Mouse (Mus musculus): ENCODE data around the gene Kmt2d. TPM values are rescaled to one million over a fixed set of nuclear protein-coding genes. Genes with fewer than 3 reads are reported as not detected.
"Not testable (repeated sequence)": the region's sequence is repeated elsewhere in the genome, so short reads cannot be mapped to it uniquely, and the experiment has no call there.

Gene Kmt2d
- 13.6 and 16.0 TPM in 2 replicates for polyA plus RNA-seq (2014; fragmentation: Nextera tagmentation; extraction: Ambion mirVana)

DNA sequence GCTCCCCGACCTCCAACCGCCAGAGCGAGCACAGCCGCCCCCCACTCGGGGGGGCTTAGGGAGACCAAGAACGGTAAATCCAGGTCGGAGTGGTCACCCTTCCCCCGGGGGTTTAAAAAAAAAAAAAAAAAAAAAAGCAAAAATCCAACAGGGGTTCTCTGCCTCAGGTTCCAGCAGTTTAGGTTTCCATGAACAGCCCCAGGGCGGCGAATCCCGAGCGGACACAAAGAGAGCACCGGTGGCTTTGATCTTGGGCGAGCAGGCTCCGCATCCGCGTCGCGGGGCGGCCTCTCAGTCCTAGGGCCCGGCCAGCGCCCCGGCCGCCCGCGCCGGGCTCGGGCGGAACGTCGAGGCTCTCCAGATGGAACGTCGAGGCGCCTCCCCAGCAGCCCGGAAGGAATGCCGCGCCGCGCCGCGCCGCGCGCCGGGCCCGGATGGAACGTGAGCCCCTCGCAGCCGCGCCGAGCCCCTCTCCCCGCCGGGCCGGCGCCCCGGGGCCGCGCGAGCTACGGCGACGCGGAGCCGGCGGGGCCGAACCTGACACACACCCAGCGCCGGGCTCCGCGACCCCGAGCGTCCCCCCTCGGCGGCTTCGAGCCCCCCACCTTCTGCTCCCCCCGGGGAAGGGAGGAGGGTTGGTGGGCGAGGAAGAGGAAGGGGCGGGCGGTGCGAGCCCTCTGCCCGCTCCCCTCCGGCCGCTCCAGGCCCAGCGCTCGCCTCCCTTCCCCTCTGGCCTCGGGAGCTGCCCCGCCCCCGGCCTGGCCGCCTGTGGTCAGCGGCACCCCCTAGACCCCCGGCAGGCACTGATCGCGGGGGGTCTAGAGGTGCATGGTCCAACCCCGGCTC, at the start of gene Kmt2d:
Gene Kmt2d (minus strand): TSS at position 135 of the 846 bp plus-strand sequence.
- DNase-seq, result peak; percentile 73
- ATAC-seq (ENCODE audit: low FRiP score, low TSS enrichment), result peak; percentile 31
- Histone ChIP-seq H3K36me3 (ENCODE audit: control insufficient read depth, insufficient read depth, low read length) (peaks cover 3% of the 10 kb centered on the region), H3K27me3 (ENCODE audit: control insufficient read depth, insufficient read depth, low read length) (no peaks in the 10 kb centered on the region), H3K4me2 (ENCODE audit: low read length) (peak within 1 kb of the TSS; percentile 100), H3K27ac (replicated peaks; ENCODE audit: low read depth, low read length) (peak within 1 kb of the TSS; percentile 99), H3K9ac (replicated peaks; ENCODE audit: low read length) (peak within 1 kb of the TSS; percentile 94), H3K4me3 (replicated peaks; ENCODE audit: low read depth, low read length) (peak within 1 kb of the TSS; percentile 97), H3K9me3 (ENCODE audit: control insufficient read depth, low read length) (no peaks in the 10 kb centered on the region), H3K4me1 (ENCODE audit: control insufficient read depth, insufficient read depth, low read length) (peaks cover 34% of the 10 kb centered on the region)
- under 1% methylated on average over 80 of the region's 94 CpGs for WGBS

DNA sequence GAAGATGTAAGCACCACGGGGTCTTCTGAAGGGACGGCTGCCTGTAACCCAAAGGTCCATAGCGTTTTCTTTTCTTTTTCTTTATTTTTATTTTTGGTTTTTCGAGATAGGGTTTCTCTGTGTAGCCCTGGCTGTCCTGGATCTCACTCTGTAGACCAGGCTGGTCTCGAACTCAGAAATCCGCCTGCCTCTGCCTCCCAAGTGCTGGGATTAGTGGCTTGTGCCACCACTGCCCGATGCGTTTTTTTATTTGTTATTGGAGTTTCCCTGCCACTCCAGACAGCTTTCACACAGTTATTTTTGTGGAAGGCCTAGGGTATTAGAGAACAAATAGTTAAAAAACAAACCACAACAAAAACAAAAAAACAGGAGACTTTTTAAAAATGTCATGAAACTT, 47.5 kb upstream of the Kmt2d start:
- peak overlapping the region; percentile 91 for H3K4me3 ChIP-seq (replicated peaks; ENCODE audit: low read depth, low read length)
- not testable (repeated sequence) for H3K36me3 ChIP-seq (ENCODE audit: control insufficient read depth, insufficient read depth, low read length); H3K27me3 ChIP-seq (ENCODE audit: control insufficient read depth, insufficient read depth, low read length); DNase-seq; ATAC-seq (ENCODE audit: low FRiP score, low TSS enrichment); H3K9me3 ChIP-seq (ENCODE audit: control insufficient read depth, low read length)
- H3K9ac ChIP-seq (replicated peaks; ENCODE audit: low read length), result peak overlapping the region; percentile 44; the same call in 1 of the 2 replicates
- H3K27ac ChIP-seq (replicated peaks; ENCODE audit: low read depth, low read length), result peak overlapping the region; percentile 54; the same call in 1 of the 2 replicates
- 27% methylated on average over 8 of the region's 8 CpGs for WGBS
- peaks cover 20% of the 10 kb centered on the region for H3K4me1 ChIP-seq (ENCODE audit: control insufficient read depth, insufficient read depth, low read length)
- peak overlapping the region; percentile 78 for H3K4me2 ChIP-seq (ENCODE audit: low read length)

DNA sequence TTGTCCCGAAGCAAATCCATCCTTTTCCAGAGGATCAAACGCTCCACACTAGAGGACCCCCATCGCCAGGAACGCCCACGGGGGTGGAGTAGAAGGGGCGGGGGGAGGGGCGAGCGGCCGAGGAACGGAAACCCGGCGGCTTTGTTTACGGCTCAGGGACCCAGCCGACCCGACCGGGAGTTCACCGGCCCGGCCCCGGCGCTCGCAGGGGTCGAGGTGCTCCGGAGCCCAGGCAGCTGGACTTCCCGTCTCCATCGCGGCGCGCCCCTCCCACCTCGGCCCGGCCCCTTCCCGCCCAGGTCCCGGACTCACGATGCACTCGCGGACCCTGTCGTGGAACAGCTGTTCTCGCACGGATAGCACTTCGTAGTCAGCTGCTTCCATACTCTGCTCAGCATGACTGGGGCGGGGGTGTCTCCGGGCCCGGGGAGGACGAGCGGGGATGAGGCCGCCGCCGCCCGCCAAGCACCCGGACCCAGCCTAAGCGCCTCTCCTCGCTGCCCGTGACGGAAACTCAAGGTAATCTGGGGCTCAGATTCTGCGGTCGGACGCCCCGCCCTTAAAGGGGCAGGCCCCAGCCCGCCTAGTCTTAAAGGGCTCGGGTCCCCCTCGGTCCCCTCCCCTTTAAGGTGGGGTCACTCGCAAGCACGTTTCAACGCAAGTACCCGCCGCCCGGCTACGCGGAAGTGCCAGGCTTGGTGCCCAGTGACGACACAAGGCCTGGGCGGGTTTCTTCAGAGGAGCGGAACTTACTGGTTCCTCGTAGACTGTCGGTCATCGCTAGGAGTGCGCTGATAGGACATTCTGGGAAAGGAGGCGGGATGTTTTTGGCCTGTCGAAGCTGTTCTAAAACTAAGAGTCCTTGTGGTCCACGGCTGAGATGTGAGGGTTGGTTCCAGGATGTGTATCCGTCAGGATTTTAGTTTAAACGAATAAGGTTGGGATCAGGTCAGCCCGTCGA, 46.8 kb upstream of the Kmt2d start, which contains the start of gene Lmbr1l:
Gene Lmbr1l (minus strand): TSS at position 694 of the 961 bp plus-strand sequence.
- peak; percentile 98 for ATAC-seq (ENCODE audit: low FRiP score, low TSS enrichment)
- peaks cover 20% of the 10 kb centered on the region for H3K4me1 ChIP-seq (ENCODE audit: control insufficient read depth, insufficient read depth, low read length)
- DNase-seq, result peak; percentile 99
- H3K36me3 ChIP-seq (ENCODE audit: control insufficient read depth, insufficient read depth, low read length), result peaks cover 12% of the 10 kb centered on the region
- H3K27ac ChIP-seq (replicated peaks; ENCODE audit: low read depth, low read length), result peak within 1 kb of the TSS; percentile 97
- H3K4me2 ChIP-seq (ENCODE audit: low read length), result peak within 1 kb of the TSS; percentile 78
- peak within 1 kb of the TSS; percentile 91 for H3K4me3 ChIP-seq (replicated peaks; ENCODE audit: low read depth, low read length)
- H3K9me3 ChIP-seq (ENCODE audit: control insufficient read depth, low read length), result no peaks in the 10 kb centered on the region
- peak within 1 kb of the TSS; percentile 84 for H3K9ac ChIP-seq (replicated peaks; ENCODE audit: low read length)
- under 1% methylated on average over 82 of the region's 82 CpGs for WGBS
- no peaks in the 10 kb centered on the region for H3K27me3 ChIP-seq (ENCODE audit: control insufficient read depth, insufficient read depth, low read length)

GRCm38 (mm10) chr15:98917091-98917490, 46.1 kb upstream of the Kmt2d start:
- peaks cover 20% of the 10 kb centered on the region for H3K4me1 ChIP-seq (ENCODE audit: control insufficient read depth, insufficient read depth, low read length)
- no peaks in the 10 kb centered on the region for H3K9me3 ChIP-seq (ENCODE audit: control insufficient read depth, low read length)
- H3K4me2 ChIP-seq (ENCODE audit: low read length), result peak overlapping the region; percentile 78
- WGBS, result under 1% methylated on average over 14 of the region's 14 CpGs
- no peak for ATAC-seq (ENCODE audit: low FRiP score, low TSS enrichment)
- H3K4me3 ChIP-seq (replicated peaks; ENCODE audit: low read depth, low read length), result peak overlapping the region; percentile 91
- H3K27ac ChIP-seq (replicated peaks; ENCODE audit: low read depth, low read length), result peak overlapping the region; percentile 97
- DNase-seq, result peak; percentile 51
- H3K9ac ChIP-seq (replicated peaks; ENCODE audit: low read length), result peak overlapping the region; percentile 84
- H3K27me3 ChIP-seq (ENCODE audit: control insufficient read depth, insufficient read depth, low read length), result no peaks in the 10 kb centered on the region
- H3K36me3 ChIP-seq (ENCODE audit: control insufficient read depth, insufficient read depth, low read length), result peaks cover 20% of the 10 kb centered on the region

- H3K4me3 ChIP-seq (replicated peaks; ENCODE audit: low read depth, low read length), result peak overlapping the region; percentile 91
- no peaks in the 10 kb centered on the region for H3K27me3 ChIP-seq (ENCODE audit: control insufficient read depth, insufficient read depth, low read length)
- 91% methylated on average over 4 of the region's 4 CpGs for WGBS
- H3K36me3 ChIP-seq (ENCODE audit: control insufficient read depth, insufficient read depth, low read length), result peaks cover 30% of the 10 kb centered on the region
- DNase-seq (no peak), ATAC-seq (ENCODE audit: low FRiP score, low TSS enrichment) (no peak)
- H3K27ac ChIP-seq (replicated peaks; ENCODE audit: low read depth, low read length), result no peak overlapping the region
- H3K4me1 ChIP-seq (ENCODE audit: control insufficient read depth, insufficient read depth, low read length), result peaks cover 20% of the 10 kb centered on the region
- H3K9me3 ChIP-seq (ENCODE audit: control insufficient read depth, low read length), result no peaks in the 10 kb centered on the region
- peak overlapping the region; percentile 84; the same call in 1 of the 2 replicates for H3K9ac ChIP-seq (replicated peaks; ENCODE audit: low read length)
- H3K4me2 ChIP-seq (ENCODE audit: low read length), result peak overlapping the region; percentile 78
Measured at GRCm38 (mm10) chr15:98916016-98916415, 45.0 kb upstream of the Kmt2d start.

GRCm38 (mm10) chr15:98914903-98915302, 43.9 kb upstream of the Kmt2d start:
- WGBS, result 94% methylated on average over 6 of the region's 6 CpGs

GRCm38 (mm10) chr15:98904692-98905091, 33.7 kb upstream of the Kmt2d start:
- H3K4me1 ChIP-seq (ENCODE audit: control insufficient read depth, insufficient read depth, low read length), result no peaks in the 10 kb centered on the region
- H3K27ac ChIP-seq (replicated peaks; ENCODE audit: low read depth, low read length), result no peak overlapping the region
- no peaks in the 10 kb centered on the region for H3K9me3 ChIP-seq (ENCODE audit: control insufficient read depth, low read length)
- H3K4me2 ChIP-seq (ENCODE audit: low read length), result no peak overlapping the region
- H3K4me3 ChIP-seq (replicated peaks; ENCODE audit: low read depth, low read length), result no peak overlapping the region
- no peak overlapping the region for H3K9ac ChIP-seq (replicated peaks; ENCODE audit: low read length)
- ATAC-seq (ENCODE audit: low FRiP score, low TSS enrichment), result no peak
- peaks cover 69% of the 10 kb centered on the region for H3K36me3 ChIP-seq (ENCODE audit: control insufficient read depth, insufficient read depth, low read length)
- H3K27me3 ChIP-seq (ENCODE audit: control insufficient read depth, insufficient read depth, low read length), result no peaks in the 10 kb centered on the region
- peak; percentile 79 for DNase-seq
- WGBS, result 29% methylated on average over 10 of the region's 10 CpGs

More at GRCm38 (mm10) chr15:98914903-98915302, 43.9 kb upstream of the Kmt2d start:
- H3K36me3 ChIP-seq (ENCODE audit: control insufficient read depth, insufficient read depth, low read length), result peaks cover 40% of the 10 kb centered on the region
- no peak overlapping the region for H3K4me2 ChIP-seq (ENCODE audit: low read length)
- ATAC-seq (ENCODE audit: low FRiP score, low TSS enrichment) (no peak), DNase-seq (no peak)
- peaks cover 20% of the 10 kb centered on the region for H3K4me1 ChIP-seq (ENCODE audit: control insufficient read depth, insufficient read depth, low read length)
- H3K27me3 ChIP-seq (ENCODE audit: control insufficient read depth, insufficient read depth, low read length), result no peaks in the 10 kb centered on the region
- H3K9me3 ChIP-seq (ENCODE audit: control insufficient read depth, low read length), result no peaks in the 10 kb centered on the region
- no peak overlapping the region for H3K9ac ChIP-seq (replicated peaks; ENCODE audit: low read length)
- no peak overlapping the region for H3K4me3 ChIP-seq (replicated peaks; ENCODE audit: low read depth, low read length)
- H3K27ac ChIP-seq (replicated peaks; ENCODE audit: low read depth, low read length), result no peak overlapping the region

DNA sequence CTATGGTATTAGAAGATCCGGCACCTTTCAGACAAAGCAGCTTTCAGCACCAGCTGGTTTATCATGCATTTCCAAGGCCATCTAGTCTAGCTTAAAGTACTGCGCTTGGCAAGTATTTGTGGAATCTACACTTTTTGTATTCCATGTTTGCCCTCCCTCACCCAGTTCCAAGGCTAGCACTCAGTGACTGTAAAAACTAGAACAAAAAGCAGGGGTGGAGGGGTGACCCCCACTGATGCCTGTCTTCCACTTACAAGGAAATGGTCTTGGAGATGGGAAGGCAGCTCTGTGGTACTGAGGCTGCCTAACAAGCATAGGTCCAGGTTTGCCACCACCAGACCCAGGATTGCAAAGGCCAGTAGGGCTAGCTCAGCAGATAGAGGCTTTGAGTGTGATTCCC, 31.6 kb upstream of the Kmt2d start:
- Histone ChIP-seq H3K4me2 (ENCODE audit: low read length) (no peak overlapping the region), H3K9me3 (ENCODE audit: control insufficient read depth, low read length) (no peaks in the 10 kb centered on the region), H3K9ac (replicated peaks; ENCODE audit: low read length) (no peak overlapping the region), H3K36me3 (ENCODE audit: control insufficient read depth, insufficient read depth, low read length) (peaks cover 48% of the 10 kb centered on the region), H3K27ac (replicated peaks; ENCODE audit: low read depth, low read length) (no peak overlapping the region), H3K4me3 (replicated peaks; ENCODE audit: low read depth, low read length) (no peak overlapping the region), H3K27me3 (ENCODE audit: control insufficient read depth, insufficient read depth, low read length) (peaks cover 19% of the 10 kb centered on the region), H3K4me1 (ENCODE audit: control insufficient read depth, insufficient read depth, low read length) (peaks cover 5% of the 10 kb centered on the region; the same call in 1 of the 2 replicates)
- WGBS, result 88% methylated on average over 2 of the region's 2 CpGs
- ATAC-seq (ENCODE audit: low FRiP score, low TSS enrichment) (no peak), DNase-seq (no peak)

All from midbrain, embryonic 14.5 days (tissue).